Mouse (Mus musculus): Measurements from ENCODE around the gene Rhog. TPM values are rescaled to one million over a fixed set of nuclear protein-coding genes. Genes with fewer than 3 reads are reported as not detected.

The Rhog gene
- polyA plus RNA-seq, 1 experiment from 2014 or later, result 66.6 TPM

- Histone ChIP-seq H3K4me1 (ENCODE audit: control insufficient read depth, insufficient read depth, low read length) (peaks cover 30% of the 10 kb centered on the region), H3K9me3 (ENCODE audit: control insufficient read depth, low read length) (no peaks in the 10 kb centered on the region), H3K4me2 (ENCODE audit: low read depth, low read length) (peak overlapping the region; percentile 81), H3K27me3 (replicated peaks; ENCODE audit: control insufficient read depth, insufficient read depth, low read length) (no peaks in the 10 kb centered on the region), H3K27ac (replicated peaks; ENCODE audit: low read depth, low read length) (peak overlapping the region; percentile 98; the same call in 1 of the 2 replicates), H3K36me3 (ENCODE audit: control insufficient read depth, insufficient read depth, low read length) (no peaks in the 10 kb centered on the region), H3K4me3 (ENCODE audit: low read depth, low read length) (peak overlapping the region; percentile 88), H3K9ac (ENCODE audit: low read depth, low read length) (peak overlapping the region; percentile 89)
- 24% methylated on average over 16 of the region's 16 CpGs for WGBS
- DNase-seq (ENCODE audit: low spot score), result no peak
- no peak for ATAC-seq (ENCODE audit: low read depth)
Observed at GRCm38 (mm10) chr7:102248691-102249404, 7.0 kb downstream of the Rhog start.

GRCm38 (mm10) chr7:102246956-102247797 is 8.7 kb downstream of the Rhog start:
- Histone ChIP-seq H3K4me1 (ENCODE audit: control insufficient read depth, insufficient read depth, low read length) (peaks cover 30% of the 10 kb centered on the region), H3K9me3 (ENCODE audit: control insufficient read depth, low read length) (no peaks in the 10 kb centered on the region), H3K36me3 (ENCODE audit: control insufficient read depth, insufficient read depth, low read length) (no peaks in the 10 kb centered on the region), H3K4me2 (ENCODE audit: low read depth, low read length) (peak overlapping the region; percentile 81), H3K4me3 (ENCODE audit: low read depth, low read length) (peak overlapping the region; percentile 88; the same call in 1 of the 2 replicates), H3K27me3 (replicated peaks; ENCODE audit: control insufficient read depth, insufficient read depth, low read length) (no peaks in the 10 kb centered on the region), H3K27ac (replicated peaks; ENCODE audit: low read depth, low read length) (0 out of 2 replicates have a peak overlapping the region, but pooled peaks have one; percentile 4), H3K9ac (ENCODE audit: low read depth, low read length) (peak overlapping the region; percentile 89; the same call in 1 of the 2 replicates)
- DNase-seq (ENCODE audit: low spot score) (no peak), ATAC-seq (ENCODE audit: low read depth) (no peak)
- WGBS, result 44% methylated on average over 12 of the region's 12 CpGs

- Histone ChIP-seq H3K4me3 (ENCODE audit: low read depth, low read length) (no peak overlapping the region), H3K4me1 (ENCODE audit: control insufficient read depth, insufficient read depth, low read length) (peaks cover 30% of the 10 kb centered on the region), H3K36me3 (ENCODE audit: control insufficient read depth, insufficient read depth, low read length) (peaks cover 3% of the 10 kb centered on the region; the same call in 1 of the 2 replicates), H3K27ac (replicated peaks; ENCODE audit: low read depth, low read length) (no peak overlapping the region; the same call in 1 of the 2 replicates), H3K27me3 (replicated peaks; ENCODE audit: control insufficient read depth, insufficient read depth, low read length) (no peaks in the 10 kb centered on the region), H3K4me2 (ENCODE audit: low read depth, low read length) (0 out of 2 replicates have a peak overlapping the region, but pooled peaks have one; percentile 7), H3K9ac (ENCODE audit: low read depth, low read length) (peak overlapping the region; percentile 38; the same call in 1 of the 2 replicates), H3K9me3 (ENCODE audit: control insufficient read depth, low read length) (no peaks in the 10 kb centered on the region)
- ATAC-seq (ENCODE audit: low read depth) (no peak), DNase-seq (ENCODE audit: low spot score) (no peak)
- 48% methylated on average over 6 of the region's 6 CpGs for WGBS
Observed at GRCm38 (mm10) chr7:102246265-102246664, 9.6 kb downstream of the Rhog start.

GRCm38 (mm10) chr7:102245775-102246174 is 10.1 kb downstream of the Rhog start:
- Histone ChIP-seq H3K27ac (replicated peaks; ENCODE audit: low read depth, low read length) (0 out of 2 replicates have a peak overlapping the region, but pooled peaks have one; percentile 33), H3K4me1 (ENCODE audit: control insufficient read depth, insufficient read depth, low read length) (peaks cover 30% of the 10 kb centered on the region), H3K36me3 (ENCODE audit: control insufficient read depth, insufficient read depth, low read length) (peaks cover 8% of the 10 kb centered on the region; the same call in 1 of the 2 replicates), H3K9me3 (ENCODE audit: control insufficient read depth, low read length) (no peaks in the 10 kb centered on the region), H3K27me3 (replicated peaks; ENCODE audit: control insufficient read depth, insufficient read depth, low read length) (no peaks in the 10 kb centered on the region), H3K4me2 (ENCODE audit: low read depth, low read length) (0 out of 2 replicates have a peak overlapping the region, but pooled peaks have one; percentile 7), H3K9ac (ENCODE audit: low read depth, low read length) (peak overlapping the region; percentile 38; the same call in 1 of the 2 replicates), H3K4me3 (ENCODE audit: low read depth, low read length) (no peak overlapping the region)
- WGBS, result 0% methylated on average over 1 of the region's 1 CpGs
- ATAC-seq (ENCODE audit: low read depth) (no peak), DNase-seq (ENCODE audit: low spot score) (no peak)

GRCm38 (mm10) chr7:102244782-102245535 is 10.9 kb downstream of the Rhog start:
- H3K9ac ChIP-seq (ENCODE audit: low read depth, low read length), result no peak overlapping the region; the same call in 1 of the 2 replicates
- H3K4me1 ChIP-seq (ENCODE audit: control insufficient read depth, insufficient read depth, low read length), result peaks cover 30% of the 10 kb centered on the region
- no peak overlapping the region for H3K4me2 ChIP-seq (ENCODE audit: low read depth, low read length)
- H3K36me3 ChIP-seq (ENCODE audit: control insufficient read depth, insufficient read depth, low read length), result peaks cover 16% of the 10 kb centered on the region
- WGBS, result 72% methylated on average over 3 of the region's 3 CpGs
- H3K27me3 ChIP-seq (replicated peaks; ENCODE audit: control insufficient read depth, insufficient read depth, low read length), result no peaks in the 10 kb centered on the region
- H3K27ac ChIP-seq (replicated peaks; ENCODE audit: low read depth, low read length), result no peak overlapping the region
- ATAC-seq (ENCODE audit: low read depth), result no peak
- no peak overlapping the region for H3K4me3 ChIP-seq (ENCODE audit: low read depth, low read length)
- H3K9me3 ChIP-seq (ENCODE audit: control insufficient read depth, low read length), result no peaks in the 10 kb centered on the region
- DNase-seq (ENCODE audit: low spot score), result no peak

- DNase-seq (ENCODE audit: low spot score) (no peak), ATAC-seq (ENCODE audit: low read depth) (no peak)
- 80% methylated on average over 2 of the region's 2 CpGs for WGBS
- H3K9me3 ChIP-seq (ENCODE audit: control insufficient read depth, low read length), result no peaks in the 10 kb centered on the region
- no peak overlapping the region for H3K27ac ChIP-seq (replicated peaks; ENCODE audit: low read depth, low read length)
- H3K27me3 ChIP-seq (replicated peaks; ENCODE audit: control insufficient read depth, insufficient read depth, low read length), result no peaks in the 10 kb centered on the region
- H3K4me2 ChIP-seq (ENCODE audit: low read depth, low read length), result no peak overlapping the region
- no peak overlapping the region for H3K4me3 ChIP-seq (ENCODE audit: low read depth, low read length)
- H3K36me3 ChIP-seq (ENCODE audit: control insufficient read depth, insufficient read depth, low read length), result peaks cover 25% of the 10 kb centered on the region
- no peak overlapping the region for H3K9ac ChIP-seq (ENCODE audit: low read depth, low read length)
- H3K4me1 ChIP-seq (ENCODE audit: control insufficient read depth, insufficient read depth, low read length), result peaks cover 30% of the 10 kb centered on the region
Observed at GRCm38 (mm10) chr7:102243870-102244269, 12.0 kb downstream of the Rhog start.

- peaks cover 35% of the 10 kb centered on the region for H3K36me3 ChIP-seq (ENCODE audit: control insufficient read depth, insufficient read depth, low read length)
- no peak overlapping the region for H3K27ac ChIP-seq (replicated peaks; ENCODE audit: low read depth, low read length)
- no peak overlapping the region for H3K4me3 ChIP-seq (ENCODE audit: low read depth, low read length)
- WGBS, result 87% methylated on average over 3 of the region's 3 CpGs
- no peaks in the 10 kb centered on the region for H3K27me3 ChIP-seq (replicated peaks; ENCODE audit: control insufficient read depth, insufficient read depth, low read length)
- H3K4me1 ChIP-seq (ENCODE audit: control insufficient read depth, insufficient read depth, low read length), result peaks cover 23% of the 10 kb centered on the region
- no peak overlapping the region for H3K4me2 ChIP-seq (ENCODE audit: low read depth, low read length)
- H3K9me3 ChIP-seq (ENCODE audit: control insufficient read depth, low read length), result no peaks in the 10 kb centered on the region
- no peak for ATAC-seq (ENCODE audit: low read depth)
- no peak overlapping the region for H3K9ac ChIP-seq (ENCODE audit: low read depth, low read length)
- DNase-seq (ENCODE audit: low spot score), result no peak
Observed at GRCm38 (mm10) chr7:102242917-102243316, 12.9 kb downstream of the Rhog start.

- H3K36me3 ChIP-seq (ENCODE audit: control insufficient read depth, insufficient read depth, low read length), result peaks cover 40% of the 10 kb centered on the region
- DNase-seq (ENCODE audit: low spot score), result no peak
- H3K9ac ChIP-seq (ENCODE audit: low read depth, low read length), result no peak overlapping the region
- H3K4me3 ChIP-seq (ENCODE audit: low read depth, low read length), result no peak overlapping the region
- no peak for ATAC-seq (ENCODE audit: low read depth)
- H3K4me2 ChIP-seq (ENCODE audit: low read depth, low read length), result no peak overlapping the region
- WGBS, result 87% methylated on average over 5 of the region's 5 CpGs
- H3K4me1 ChIP-seq (ENCODE audit: control insufficient read depth, insufficient read depth, low read length), result peaks cover 17% of the 10 kb centered on the region
- H3K27ac ChIP-seq (replicated peaks; ENCODE audit: low read depth, low read length), result no peak overlapping the region
- H3K9me3 ChIP-seq (ENCODE audit: control insufficient read depth, low read length), result no peaks in the 10 kb centered on the region
- no peaks in the 10 kb centered on the region for H3K27me3 ChIP-seq (replicated peaks; ENCODE audit: control insufficient read depth, insufficient read depth, low read length)
Observed at GRCm38 (mm10) chr7:102242371-102242770, 13.5 kb downstream of the Rhog start.

All from embryonic facial prominence, embryonic 14.5 days (tissue).